Mouse (Mus musculus) cerebellum, adult 2 months (tissue): ENCODE measurements around the gene Mtss1l.

Experiments
- CTCF ChIP-seq: fragments of 200-500 bp; IDR thresholded peaks from 2 replicates; pipeline ENCODE4 v1.5.1; 2011; ENCODE audit warnings: low read depth, mild to moderate bottlenecking, control low read depth, low read length, moderate library complexity, borderline replicate concordance; ENCODE audit not compliant: insufficient read depth
- POLR2A ChIP-seq: fragments of 200-500 bp; IDR thresholded peaks from 2 replicates; pipeline ENCODE4 v1.6.1; 2011; ENCODE audit warnings: low read length, control low read depth, borderline replicate concordance; ENCODE audit not compliant: insufficient read depth

- no peak for TF ChIP-seq POLR2A
- no peak for TF ChIP-seq CTCF
These were observed 27.1 kb upstream of the Mtss1l start for GRCm38 (mm10) chr8:110694226-110694625.
